Mouse (Mus musculus) retina, postnatal 7 days (tissue): ENCODE results near the gene Lrp11.
A peak's percentile ranks its signal among the peaks of the same experiment; 100 is the strongest.

Experiments used
- DNase-seq: peaks from one replicate; pipeline ENCODE4 v3.0.0-alpha.2; 2012; ENCODE audit warnings: low read depth, low spot score

The Lrp11 gene

GRCm38 (mm10) chr10:7623861-7624518 is 34.4 kb downstream of the Lrp11 start:
- no peak for DNase-seq

GRCm38 (mm10) chr10:7629092-7629491 is 39.5 kb downstream of the Lrp11 start:
- DNase-seq: no peak

GRCm38 (mm10) chr10:7630286-7630685 is 40.7 kb downstream of the Lrp11 start:
- no peak for DNase-seq

- no peak for DNase-seq
Observed at GRCm38 (mm10) chr10:7630951-7631720, 41.5 kb downstream of the Lrp11 start.

- DNase-seq: no peak
Observed at GRCm38 (mm10) chr10:7640366-7640765, 50.8 kb downstream of the Lrp11 start.

- DNase-seq: no peak
Observed at GRCm38 (mm10) chr10:7645911-7646310, 56.3 kb downstream of the Lrp11 start.

GRCm38 (mm10) chr10:7649059-7649458 is 59.5 kb downstream of the Lrp11 start:
- no peak for DNase-seq

GRCm38 (mm10) chr10:7651057-7651456 is 61.5 kb downstream of the Lrp11 start:
- no peak for DNase-seq

- no peak for DNase-seq
Observed at GRCm38 (mm10) chr10:7662471-7663141, 73.0 kb downstream of the Lrp11 start.

- DNase-seq: peak; percentile 88
Observed at GRCm38 (mm10) chr10:7663159-7664026, 73.8 kb downstream of the Lrp11 start.

- no peak for DNase-seq
Observed at GRCm38 (mm10) chr10:7664027-7664526, 74.5 kb downstream of the Lrp11 start.

- no peak for DNase-seq
Observed at GRCm38 (mm10) chr10:7664889-7665288, 75.3 kb downstream of the Lrp11 start.

GRCm38 (mm10) chr10:7667342-7667802 is 77.8 kb downstream of the Lrp11 start, which contains the start of gene Nup43:
Nup43 (plus strand) TSS chr10:7667503.
- DNase-seq: peak; percentile 91

GRCm38 (mm10) chr10:7673673-7674072 is 84.1 kb downstream of the Lrp11 start:
- peak; percentile 11 for DNase-seq
